Mouse (Mus musculus): ENCODE measurements at regions not wholly inside any gene's neighbourhood (a gene's known extent, or its start where the extent isn't known, plus 50 kb on each side); places are given as distances from the start of the nearest gene placed in this dataset.

- TF ChIP-seq POLR2A (IDR thresholded peaks at IDR 0.05; ENCODE audit: insufficient read depth, low read depth, low read length) (no peak), CTCF (IDR thresholded peaks at IDR 0.05; ENCODE audit: insufficient read depth, low read depth, low read length) (no peak)
Observed at GRCm38 (mm10) chr1:41431127-41431690, 625.8 kb downstream of the Tmem182 start.
